Mouse (Mus musculus): Measurements from ENCODE around the gene Mroh2a.

DNA sequence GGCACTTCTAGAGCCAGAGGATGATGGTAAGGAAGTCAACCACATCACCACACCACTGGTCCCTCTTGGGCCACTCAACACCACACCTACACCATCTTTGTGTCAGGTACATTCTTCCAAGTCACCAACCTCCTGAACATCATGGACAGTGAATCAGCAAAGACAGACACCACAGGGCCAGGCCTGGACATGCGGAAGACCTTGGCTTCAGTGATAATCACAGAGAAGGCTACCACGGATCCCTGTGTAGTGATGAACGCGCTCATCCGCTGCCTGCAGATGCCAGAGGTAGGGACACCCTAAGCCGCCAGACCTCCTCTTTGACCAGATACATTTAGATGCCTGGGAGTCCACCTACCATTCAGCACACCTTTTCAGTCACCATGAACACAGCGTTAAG is 1.3 kb downstream of the Mroh2a start:
- TF ChIP-seq POLR2A (IDR thresholded peaks at IDR 0.05; ENCODE audit: insufficient read depth, low read depth, low read length) (no peak), CTCF (IDR thresholded peaks at IDR 0.05; ENCODE audit: insufficient read depth, low read depth, low read length) (no peak)

Data from olfactory bulb, adult 2 months (tissue).